Mouse (Mus musculus) forebrain, embryonic 15.5 days (tissue): ENCODE measurements at regions not wholly inside any gene's neighbourhood (a gene's known extent, or its start where the extent isn't known, plus 50 kb on each side); places are given as distances from the start of the nearest gene placed in this dataset.

ENCODE experiments used
- ATAC-seq: fragments of 200-750 bp; cut with Nextera tagmentation; replicated peaks from 2 replicates; pipeline ENCODE4 v1.8.0; 2017; ENCODE audit warnings: mild to moderate bottlenecking, moderate TSS enrichment, moderate library complexity
- H3K27ac ChIP-seq: fragments of 300-500 bp; sonication (generic); replicated peaks from 2 replicates; pipeline ENCODE4 v1.5.1; 2015; ENCODE audit warnings: mild to moderate bottlenecking, inconsistent platforms
- H3K27me3 ChIP-seq: fragments of 300-500 bp; sonication (generic); 2 replicates; pipeline ENCODE4 v1.6.1; 2015; ENCODE audit warnings: inconsistent platforms
- H3K36me3 ChIP-seq: fragments of 300-500 bp; sonication (generic); 2 replicates; pipeline ENCODE4 v1.6.1; 2015; ENCODE audit warnings: mild to moderate bottlenecking, inconsistent platforms
- H3K4me1 ChIP-seq: fragments of 300-500 bp; sonication (generic); 2 replicates; pipeline ENCODE4 v1.6.1; 2015; ENCODE audit warnings: inconsistent platforms
- H3K4me2 ChIP-seq: fragments of 300-500 bp; sonication (generic); replicated peaks from 2 replicates; pipeline ENCODE4 v1.6.1; 2015; ENCODE audit warnings: mild to moderate bottlenecking, inconsistent platforms
- H3K4me3 ChIP-seq: fragments of 300-500 bp; sonication (generic); 2 replicates; pipeline ENCODE4 v1.5.1; 2015; ENCODE audit warnings: mild to moderate bottlenecking, inconsistent platforms
- H3K9ac ChIP-seq: fragments of 300-500 bp; sonication (generic); replicated peaks from 2 replicates; pipeline ENCODE4 v1.6.1; 2015; ENCODE audit warnings: mild to moderate bottlenecking, inconsistent platforms
- H3K9me3 ChIP-seq: fragments of 300-500 bp; sonication (generic); 2 replicates; pipeline ENCODE4 v1.6.1; 2016; ENCODE audit warnings: inconsistent platforms
- WGBS: fragments of 180-500 bp; shearing (Covaris S2); methylation state at CpG from one replicate; pipeline ENCODE4 v1.1.7; 2015; ENCODE audit warnings: mixed read lengths; 5-methylcytosine and 5-hydroxymethylcytosine counted together

- WGBS, result 85% methylated on average over 3 of the region's 3 CpGs
- no peak for ATAC-seq
- H3K27me3 ChIP-seq, result no peaks in the 10 kb centered on the region
- no peaks in the 10 kb centered on the region for H3K4me1 ChIP-seq
- H3K9ac ChIP-seq, result no peak overlapping the region
- H3K36me3 ChIP-seq, result no peaks in the 10 kb centered on the region
- no peak overlapping the region for H3K4me3 ChIP-seq
- H3K27ac ChIP-seq, result no peak overlapping the region
- H3K4me2 ChIP-seq, result no peak overlapping the region
- H3K9me3 ChIP-seq, result no peaks in the 10 kb centered on the region
Measured at GRCm38 (mm10) chr13:39032263-39032662, 71.6 kb upstream of the Slc35b3 start.

DNA sequence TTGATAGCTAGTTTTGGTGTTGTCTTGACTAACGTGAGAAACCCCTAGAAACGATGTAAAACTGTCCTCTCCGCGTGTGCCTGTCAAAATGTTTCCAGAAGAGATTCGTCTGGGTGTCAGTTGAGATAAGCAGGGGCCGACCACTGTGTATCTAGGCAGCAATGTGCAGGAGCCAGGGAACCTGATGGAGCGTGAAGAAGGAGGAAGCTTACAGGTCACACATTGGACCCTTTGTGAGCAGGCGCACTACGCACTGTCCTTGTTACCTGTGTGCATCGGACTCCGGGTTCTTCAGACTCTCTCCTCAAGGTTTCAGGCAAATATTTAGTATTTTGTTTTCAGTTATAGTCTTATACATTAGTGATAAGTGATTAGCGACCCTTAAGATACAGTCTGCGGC lies 59.5 kb upstream of the Slc35b3 start:
- no peak overlapping the region for H3K4me3 ChIP-seq
- WGBS, result 88% methylated on average over 13 of the region's 13 CpGs
- H3K36me3 ChIP-seq, result no peaks in the 10 kb centered on the region

GRCm38 (mm10) chr13:39011696-39012095 lies 51.0 kb upstream of the Slc35b3 start:
- Histone ChIP-seq H3K9me3 (no peaks in the 10 kb centered on the region), H3K27me3 (no peaks in the 10 kb centered on the region), H3K9ac (no peak overlapping the region), H3K36me3 (no peaks in the 10 kb centered on the region), H3K4me1 (peaks cover 8% of the 10 kb centered on the region), H3K4me3 (peak overlapping the region; percentile 11; the same call in 1 of the 2 replicates), H3K4me2 (peak overlapping the region; percentile 37), H3K27ac (peak overlapping the region; percentile 29; the same call in 1 of the 2 replicates)
- 5% methylated on average over 8 of the region's 8 CpGs for WGBS
- ATAC-seq, result peak; percentile 91

More for the DNA sequence above, 59.5 kb upstream of the Slc35b3 start:
- H3K27me3 ChIP-seq, result no peaks in the 10 kb centered on the region
- no peaks in the 10 kb centered on the region for H3K4me1 ChIP-seq
- no peak for ATAC-seq
- H3K27ac ChIP-seq, result no peak overlapping the region
- no peaks in the 10 kb centered on the region for H3K9me3 ChIP-seq
- H3K9ac ChIP-seq, result no peak overlapping the region
- H3K4me2 ChIP-seq, result no peak overlapping the region
